Mouse (Mus musculus) limb, embryonic 15.5 days (tissue): Measurements from ENCODE around the gene Nrxn1. TPM values are rescaled to one million over a fixed set of nuclear protein-coding genes. Genes with fewer than 3 reads are reported as not detected.

ENCODE experiments used
- ATAC-seq: fragments of 200-750 bp; cut with Nextera tagmentation; 2 replicates; pipeline ENCODE4 v1.8.0; 2017; ENCODE audit warnings: low read depth, moderate TSS enrichment; ENCODE audit not compliant: insufficient number of reproducible peaks, low FRiP score, low TSS enrichment
- H3K27ac ChIP-seq: fragments of 300-500 bp; sonication (generic); 2 replicates; pipeline ENCODE4 v1.5.1; 2015; ENCODE audit warnings: moderate library complexity, mild to moderate bottlenecking, inconsistent platforms
- H3K27me3 ChIP-seq: fragments of 300-500 bp; sonication (generic); 2 replicates; pipeline ENCODE4 v1.6.1; 2015; ENCODE audit warnings: inconsistent platforms
- H3K36me3 ChIP-seq: fragments of 300-500 bp; sonication (generic); 2 replicates; pipeline ENCODE4 v1.6.1; 2015; ENCODE audit warnings: inconsistent platforms
- H3K4me1 ChIP-seq: fragments of 300-500 bp; sonication (generic); 2 replicates; pipeline ENCODE4 v1.6.1; 2015; ENCODE audit warnings: inconsistent platforms
- H3K4me2 ChIP-seq: fragments of 300-500 bp; sonication (generic); 2 replicates; pipeline ENCODE4 v1.6.1; 2015; ENCODE audit warnings: mild to moderate bottlenecking, inconsistent platforms
- H3K4me3 ChIP-seq: fragments of 300-500 bp; sonication (generic); 2 replicates; pipeline ENCODE4 v1.5.1; 2015; ENCODE audit warnings: mild to moderate bottlenecking, inconsistent platforms
- H3K9ac ChIP-seq: fragments of 300-500 bp; sonication (generic); 2 replicates; pipeline ENCODE4 v1.6.1; 2015; ENCODE audit warnings: inconsistent platforms
- H3K9me3 ChIP-seq: fragments of 300-500 bp; sonication (generic); 2 replicates; pipeline ENCODE4 v1.6.1; 2016; ENCODE audit warnings: inconsistent platforms
- WGBS: fragments of 180-500 bp; shearing (Covaris S2); methylation state at CpG from one replicate; pipeline ENCODE4 v1.1.7; 2015; 5-methylcytosine and 5-hydroxymethylcytosine counted together
- polyA plus RNA-seq: library from polyadenylated mRNA; unstranded; fragments of >200 nt; fragmentation: Nextera tagmentation; extraction: Ambion mirVana; gene quantifications from 2 replicates; pipeline ENCODE4 v1.2.1, GENCODE M21; 2015

Gene Nrxn1
- polyA plus RNA-seq, 1 experiment from 2014 or later = 12.4 TPM

- Histone ChIP-seq H3K9ac (no peak overlapping the region), H3K9me3 (no peaks in the 10 kb centered on the region), H3K4me3 (no peak overlapping the region), H3K27ac (no peak overlapping the region), H3K27me3 (no peaks in the 10 kb centered on the region), H3K36me3 (no peaks in the 10 kb centered on the region), H3K4me1 (no peaks in the 10 kb centered on the region), H3K4me2 (no peak overlapping the region)
- ATAC-seq = no peak
- WGBS = 71% methylated on average over 13 of the region's 13 CpGs
Observed at GRCm38 (mm10) chr17:90629851-90630250, 463.0 kb downstream of the Nrxn1 start.

DNA sequence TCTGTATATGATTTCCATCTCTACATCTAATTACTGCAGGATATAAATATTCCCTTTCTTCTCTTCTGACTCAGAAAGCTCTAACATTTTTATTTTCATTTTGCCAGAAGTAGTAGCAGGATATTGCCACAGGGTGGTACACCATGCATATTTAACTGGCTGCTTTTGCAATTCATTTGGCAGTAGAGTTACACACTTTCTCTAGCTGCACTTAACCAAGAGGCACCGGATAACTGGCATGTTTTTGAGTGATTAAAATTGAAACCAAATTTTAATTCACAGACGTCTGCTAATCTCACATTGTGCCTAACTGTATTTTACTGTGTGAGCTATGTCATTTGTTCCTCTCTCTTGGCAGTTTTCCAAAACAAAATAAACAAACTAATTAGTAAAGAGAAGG lies 464.4 kb downstream of the Nrxn1 start:
- Histone ChIP-seq H3K4me2 (no peak overlapping the region), H3K36me3 (no peaks in the 10 kb centered on the region), H3K9me3 (no peaks in the 10 kb centered on the region), H3K27me3 (no peaks in the 10 kb centered on the region), H3K9ac (no peak overlapping the region), H3K4me1 (no peaks in the 10 kb centered on the region), H3K27ac (no peak overlapping the region), H3K4me3 (no peak overlapping the region)
- ATAC-seq = no peak
- 14% methylated on average over 2 of the region's 2 CpGs for WGBS

GRCm38 (mm10) chr17:90628004-90628403 lies 464.9 kb downstream of the Nrxn1 start:
- no peak overlapping the region for H3K4me2 ChIP-seq
- ATAC-seq = no peak
- H3K27me3 ChIP-seq = no peaks in the 10 kb centered on the region
- no peak overlapping the region for H3K4me3 ChIP-seq
- WGBS = 58% methylated on average over 3 of the region's 3 CpGs
- no peaks in the 10 kb centered on the region for H3K9me3 ChIP-seq
- H3K36me3 ChIP-seq = no peaks in the 10 kb centered on the region
- no peak overlapping the region for H3K9ac ChIP-seq
- H3K27ac ChIP-seq = no peak overlapping the region
- no peaks in the 10 kb centered on the region for H3K4me1 ChIP-seq

GRCm38 (mm10) chr17:90627395-90627794 lies 465.5 kb downstream of the Nrxn1 start:
- H3K9me3 ChIP-seq = no peaks in the 10 kb centered on the region
- no peak overlapping the region for H3K4me3 ChIP-seq
- WGBS = 58% methylated on average over 3 of the region's 3 CpGs
- no peak overlapping the region for H3K4me2 ChIP-seq
- H3K27me3 ChIP-seq = no peaks in the 10 kb centered on the region
- no peaks in the 10 kb centered on the region for H3K4me1 ChIP-seq
- no peak overlapping the region for H3K27ac ChIP-seq
- H3K36me3 ChIP-seq = no peaks in the 10 kb centered on the region
- no peak for ATAC-seq
- H3K9ac ChIP-seq = no peak overlapping the region

GRCm38 (mm10) chr17:90624591-90625266 lies 468.1 kb downstream of the Nrxn1 start:
- no peaks in the 10 kb centered on the region for H3K4me1 ChIP-seq
- ATAC-seq = no peak
- no peaks in the 10 kb centered on the region for H3K36me3 ChIP-seq
- no peaks in the 10 kb centered on the region for H3K9me3 ChIP-seq
- H3K4me2 ChIP-seq = no peak overlapping the region
- no peak overlapping the region for H3K9ac ChIP-seq
- 65% methylated on average over 1 of the region's 1 CpGs for WGBS
- H3K4me3 ChIP-seq = no peak overlapping the region
- H3K27me3 ChIP-seq = no peaks in the 10 kb centered on the region
- H3K27ac ChIP-seq = no peak overlapping the region

DNA sequence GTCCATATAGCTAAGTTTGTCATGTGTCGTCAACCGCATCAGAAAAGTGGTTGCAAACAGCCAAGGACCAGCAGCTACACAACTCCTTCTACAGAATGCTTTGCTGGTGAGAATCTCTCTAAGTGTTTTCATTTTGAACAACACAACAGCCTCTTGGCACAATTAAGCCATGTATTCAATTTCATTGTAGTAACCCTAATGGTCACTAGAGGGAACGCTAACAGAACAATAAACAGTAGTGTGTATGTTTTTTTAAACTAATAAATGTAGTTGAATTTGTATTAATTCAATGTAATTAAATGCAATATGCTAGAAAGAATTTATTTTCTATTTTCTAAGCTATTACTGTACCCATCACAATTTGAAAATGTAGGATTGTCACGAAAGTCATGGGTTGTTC lies 471.0 kb downstream of the Nrxn1 start:
- no peak for ATAC-seq
- Histone ChIP-seq H3K9me3 (no peaks in the 10 kb centered on the region), H3K4me3 (no peak overlapping the region), H3K27me3 (no peaks in the 10 kb centered on the region), H3K27ac (no peak overlapping the region), H3K4me1 (no peaks in the 10 kb centered on the region), H3K9ac (no peak overlapping the region), H3K36me3 (no peaks in the 10 kb centered on the region), H3K4me2 (no peak overlapping the region)
- 85% methylated on average over 4 of the region's 4 CpGs for WGBS

DNA sequence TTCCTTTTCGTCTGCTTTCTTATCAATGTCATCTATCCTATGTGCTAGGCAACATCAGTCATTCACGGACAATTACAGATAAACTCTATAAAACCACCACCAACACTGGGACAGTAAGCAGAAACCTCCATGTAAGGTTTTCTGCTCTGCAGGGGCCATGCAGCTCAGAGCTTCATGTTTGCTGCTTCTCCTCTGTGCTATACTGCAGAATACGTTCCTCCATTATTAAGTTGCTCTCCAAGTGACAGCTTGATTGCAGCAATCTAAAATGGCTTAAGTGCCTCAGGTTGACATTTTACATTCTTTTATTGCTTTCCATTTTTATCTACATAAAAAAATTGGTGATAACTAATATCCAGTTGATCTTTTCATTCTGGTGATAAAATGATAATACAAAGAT lies 477.9 kb downstream of the Nrxn1 start:
- no peaks in the 10 kb centered on the region for H3K4me1 ChIP-seq
- H3K9me3 ChIP-seq = no peaks in the 10 kb centered on the region
- no peak overlapping the region for H3K4me2 ChIP-seq
- H3K9ac ChIP-seq = no peak overlapping the region
- no peak overlapping the region for H3K4me3 ChIP-seq
- no peaks in the 10 kb centered on the region for H3K36me3 ChIP-seq
- H3K27me3 ChIP-seq = no peaks in the 10 kb centered on the region
- ATAC-seq = no peak
- no peak overlapping the region for H3K27ac ChIP-seq
- 72% methylated on average over 3 of the region's 3 CpGs for WGBS

GRCm38 (mm10) chr17:90607427-90607806 lies 485.5 kb downstream of the Nrxn1 start:
- Histone ChIP-seq H3K4me2 (no peak overlapping the region), H3K27ac (no peak overlapping the region), H3K36me3 (no peaks in the 10 kb centered on the region), H3K4me1 (no peaks in the 10 kb centered on the region), H3K9me3 (no peaks in the 10 kb centered on the region), H3K9ac (no peak overlapping the region), H3K27me3 (no peaks in the 10 kb centered on the region), H3K4me3 (no peak overlapping the region)
- ATAC-seq = no peak

- Histone ChIP-seq H3K9me3 (no peaks in the 10 kb centered on the region), H3K4me2 (no peak overlapping the region), H3K27ac (no peak overlapping the region), H3K27me3 (no peaks in the 10 kb centered on the region), H3K4me1 (no peaks in the 10 kb centered on the region), H3K4me3 (no peak overlapping the region), H3K9ac (no peak overlapping the region), H3K36me3 (no peaks in the 10 kb centered on the region)
- 75% methylated on average over 4 of the region's 4 CpGs for WGBS
- no peak for ATAC-seq
Observed at GRCm38 (mm10) chr17:90606718-90607426, 486.0 kb downstream of the Nrxn1 start.

DNA sequence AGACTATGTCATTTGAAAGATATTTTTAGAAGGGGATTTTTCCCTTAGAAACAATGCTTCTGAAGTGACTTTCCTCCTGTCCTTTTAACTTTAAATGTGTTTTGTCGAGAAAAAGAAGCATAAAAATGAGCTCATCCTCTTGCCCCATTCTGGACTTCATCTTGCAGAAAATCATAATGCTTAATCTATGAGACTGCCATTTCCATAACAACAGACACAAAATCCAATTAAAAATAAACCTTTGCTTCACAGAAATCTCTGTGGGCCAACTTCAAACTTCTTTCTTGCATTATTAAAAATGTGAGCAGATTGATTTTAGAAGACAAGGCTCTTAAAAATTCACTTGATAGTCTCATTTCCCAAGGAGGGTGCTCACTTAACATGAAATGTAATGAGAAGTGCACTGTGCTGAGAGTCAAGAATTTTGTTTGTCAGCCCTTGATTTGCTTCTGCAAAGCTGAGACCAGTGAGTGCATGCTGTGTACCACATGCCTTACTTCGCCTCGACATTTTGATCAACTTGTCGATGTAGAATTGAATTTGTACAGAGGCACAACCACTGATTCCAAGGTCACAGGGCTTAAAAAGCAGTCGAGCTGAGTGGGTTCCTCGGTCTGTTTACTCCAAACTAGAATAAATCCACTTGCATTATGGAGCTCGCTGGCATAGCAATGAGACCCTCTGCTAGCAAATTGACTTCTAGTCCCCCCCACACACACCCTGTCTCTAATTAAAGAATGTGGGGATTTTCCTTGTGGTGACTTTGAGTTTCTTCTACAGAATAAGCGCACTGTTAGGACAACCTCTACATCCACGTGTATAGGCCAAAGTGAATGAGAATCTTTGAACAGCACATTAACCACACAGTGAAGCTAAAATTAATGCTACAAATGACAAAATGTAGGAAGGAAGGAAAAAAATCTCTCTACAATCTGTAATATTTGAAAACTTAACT lies 493.0 kb downstream of the Nrxn1 start:
- Histone ChIP-seq H3K36me3 (no peaks in the 10 kb centered on the region), H3K4me3 (no peak overlapping the region), H3K27ac (no peak overlapping the region), H3K9ac (no peak overlapping the region), H3K4me2 (no peak overlapping the region), H3K9me3 (no peaks in the 10 kb centered on the region), H3K27me3 (no peaks in the 10 kb centered on the region), H3K4me1 (no peaks in the 10 kb centered on the region)
- no peak for ATAC-seq
- WGBS = 79% methylated on average over 9 of the region's 9 CpGs

DNA sequence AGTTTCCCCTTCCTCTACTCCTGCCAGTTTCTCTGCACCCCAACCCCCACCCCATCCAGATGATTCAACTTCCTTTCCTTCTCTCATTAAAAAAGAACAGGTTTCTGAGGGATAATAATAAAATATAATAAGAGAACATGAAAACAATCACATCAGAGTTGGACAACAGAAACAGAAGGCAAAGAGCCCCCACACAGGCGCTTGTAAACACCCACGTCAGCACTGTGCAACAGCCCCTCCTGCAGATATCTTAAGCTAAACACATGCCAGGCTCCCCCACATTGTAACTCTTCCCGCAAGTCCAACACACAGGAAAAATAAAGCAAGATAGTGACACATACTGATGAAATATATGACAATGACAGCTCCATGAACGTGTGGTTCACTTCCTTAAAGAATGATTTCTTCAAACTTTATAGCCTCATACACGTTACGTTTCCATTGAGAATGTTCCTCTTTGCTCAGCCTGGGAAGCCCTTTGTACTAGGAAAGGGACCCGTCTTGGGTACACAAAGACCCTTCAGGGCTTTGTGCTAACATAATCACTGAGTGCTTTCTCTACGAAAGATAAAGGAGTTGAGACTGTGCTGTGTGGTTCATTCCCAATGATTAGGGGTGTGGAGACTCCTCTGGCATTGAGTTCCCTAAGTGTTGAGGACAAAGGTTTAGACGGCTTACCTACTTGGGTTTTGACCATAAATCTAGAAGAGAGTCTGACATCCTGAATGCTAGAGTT lies 497.9 kb downstream of the Nrxn1 start:
- no peaks in the 10 kb centered on the region for H3K9me3 ChIP-seq
- no peak for ATAC-seq
- no peak overlapping the region for H3K9ac ChIP-seq
- no peak overlapping the region for H3K4me3 ChIP-seq
- H3K27ac ChIP-seq = no peak overlapping the region
- no peaks in the 10 kb centered on the region for H3K4me1 ChIP-seq
- H3K36me3 ChIP-seq = no peaks in the 10 kb centered on the region
- WGBS = 57% methylated on average over 9 of the region's 9 CpGs
- no peak overlapping the region for H3K4me2 ChIP-seq
- H3K27me3 ChIP-seq = no peaks in the 10 kb centered on the region
